Mouse (Mus musculus): ENCODE data around the gene Ntm. TPM values are rescaled to one million over a fixed set of nuclear protein-coding genes. Genes with fewer than 3 reads are reported as not detected.

The Ntm gene
- polyA plus RNA-seq, 1 experiment: 0.48 TPM

- Histone ChIP-seq H3K27ac (replicated peaks; ENCODE audit: low read depth, low read length) (no peak overlapping the region), H3K4me3 (ENCODE audit: insufficient read depth, low read depth, low read length) (no peak overlapping the region), H3K4me1 (ENCODE audit: control insufficient read depth, insufficient read depth, insufficient read length, low read length) (no peaks in the 10 kb centered on the region)
Observed at GRCm38 (mm10) chr9:29859256-29860048, 103.5 kb downstream of the Ntm start.

- Histone ChIP-seq H3K4me1 (ENCODE audit: control insufficient read depth, insufficient read depth, insufficient read length, low read length) (no peaks in the 10 kb centered on the region), H3K27ac (replicated peaks; ENCODE audit: low read depth, low read length) (no peak overlapping the region), H3K4me3 (ENCODE audit: insufficient read depth, low read depth, low read length) (no peak overlapping the region)
Observed at GRCm38 (mm10) chr9:29848735-29849455, 114.0 kb downstream of the Ntm start.

DNA sequence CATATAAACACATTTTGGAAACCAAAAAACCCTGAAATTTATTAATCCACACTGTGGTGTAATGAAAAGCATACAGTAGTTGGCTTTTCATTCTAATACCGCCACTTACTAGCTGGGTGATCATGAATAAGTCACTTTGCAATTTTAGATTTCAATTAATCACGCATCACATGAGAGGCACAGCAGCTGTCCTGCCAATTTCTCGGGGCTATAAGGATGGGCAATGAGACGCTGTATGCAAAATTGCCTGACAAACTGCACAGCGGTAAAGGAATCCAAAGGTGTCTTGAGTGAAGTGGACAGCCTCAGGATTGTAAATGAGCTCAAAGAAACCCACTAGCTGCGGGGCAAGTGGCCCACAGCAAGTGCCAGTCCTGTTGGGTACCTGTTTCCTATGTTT lies 125.6 kb downstream of the Ntm start:
- Histone ChIP-seq H3K27ac (replicated peaks; ENCODE audit: low read depth, low read length) (no peak overlapping the region), H3K4me1 (ENCODE audit: control insufficient read depth, insufficient read depth, insufficient read length, low read length) (no peaks in the 10 kb centered on the region), H3K4me3 (ENCODE audit: insufficient read depth, low read depth, low read length) (no peak overlapping the region)

DNA sequence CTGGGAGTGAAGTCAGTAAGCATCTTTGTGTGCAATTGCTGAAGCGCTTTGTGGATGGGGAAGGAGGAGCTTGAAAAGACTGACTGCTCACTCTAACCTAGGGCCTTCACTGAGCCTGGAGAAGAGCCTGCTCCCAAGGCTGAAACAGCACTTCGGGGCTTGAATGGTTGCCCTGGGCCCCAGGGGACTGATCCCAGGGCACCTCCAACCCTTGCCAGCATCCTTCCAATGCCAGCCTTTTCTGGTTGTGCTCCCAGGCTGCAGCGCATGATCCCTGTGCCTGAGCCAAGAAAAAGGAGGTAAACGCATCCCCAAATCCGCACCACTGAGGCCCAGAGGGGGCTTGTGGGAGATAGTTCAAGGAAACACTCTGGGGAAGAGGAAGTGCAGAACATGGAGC lies 128.0 kb downstream of the Ntm start:
- no peak overlapping the region for H3K27ac ChIP-seq (replicated peaks; ENCODE audit: low read depth, low read length)
- H3K4me1 ChIP-seq (ENCODE audit: control insufficient read depth, insufficient read depth, insufficient read length, low read length): no peaks in the 10 kb centered on the region
- no peak overlapping the region for H3K4me3 ChIP-seq (ENCODE audit: insufficient read depth, low read depth, low read length)

GRCm38 (mm10) chr9:29833781-29834180 lies 129.2 kb downstream of the Ntm start:
- Histone ChIP-seq H3K4me3 (ENCODE audit: insufficient read depth, low read depth, low read length) (no peak overlapping the region), H3K4me1 (ENCODE audit: control insufficient read depth, insufficient read depth, insufficient read length, low read length) (no peaks in the 10 kb centered on the region), H3K27ac (replicated peaks; ENCODE audit: low read depth, low read length) (no peak overlapping the region)

DNA sequence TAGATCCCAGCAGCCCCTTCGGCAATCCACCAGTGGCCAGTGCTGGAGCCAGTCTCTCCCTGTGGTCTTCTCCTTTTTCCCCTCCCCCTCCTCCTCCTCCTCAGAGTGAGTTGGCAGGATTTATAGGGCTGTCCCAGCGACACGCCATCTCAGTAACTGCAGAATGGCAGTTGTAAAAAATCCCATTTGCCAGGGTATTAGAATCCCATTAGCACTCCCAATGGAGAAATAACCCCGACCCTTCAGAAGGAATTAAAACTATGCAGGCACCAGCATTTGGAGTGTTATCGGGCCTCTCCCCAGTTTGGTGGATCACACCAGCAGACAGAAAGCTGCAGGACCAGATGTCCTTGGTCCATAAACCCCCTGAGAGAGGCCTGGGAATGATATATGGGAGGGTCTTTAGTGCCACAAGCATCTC lies 135.7 kb downstream of the Ntm start:
- Histone ChIP-seq H3K27ac (replicated peaks; ENCODE audit: low read depth, low read length) (no peak overlapping the region), H3K4me3 (ENCODE audit: insufficient read depth, low read depth, low read length) (no peak overlapping the region), H3K4me1 (ENCODE audit: control insufficient read depth, insufficient read depth, insufficient read length, low read length) (no peaks in the 10 kb centered on the region)

DNA sequence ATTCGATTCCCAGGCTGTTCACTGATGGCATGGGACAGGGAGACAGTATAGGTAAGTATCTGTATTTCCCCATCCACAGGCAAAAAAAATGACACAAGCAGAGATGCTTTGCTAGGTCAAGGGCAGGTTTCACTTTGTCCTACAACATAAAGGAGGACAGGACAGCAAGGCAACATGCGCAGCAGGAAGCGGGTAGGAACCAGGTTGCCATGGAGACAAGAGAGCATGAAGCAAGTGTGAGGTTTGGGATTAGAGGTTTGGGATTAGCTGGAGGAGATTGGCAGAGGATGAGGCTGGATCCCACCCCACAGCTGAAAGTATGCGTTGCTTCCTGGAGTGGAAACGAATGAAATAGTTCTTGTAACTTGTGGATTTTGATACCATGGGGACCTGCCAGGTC lies 137.7 kb downstream of the Ntm start:
- Histone ChIP-seq H3K4me3 (ENCODE audit: insufficient read depth, low read depth, low read length) (no peak overlapping the region), H3K4me1 (ENCODE audit: control insufficient read depth, insufficient read depth, insufficient read length, low read length) (no peaks in the 10 kb centered on the region), H3K27ac (replicated peaks; ENCODE audit: low read depth, low read length) (no peak overlapping the region)

GRCm38 (mm10) chr9:29823716-29824115 lies 139.2 kb downstream of the Ntm start:
- no peak overlapping the region for H3K27ac ChIP-seq (replicated peaks; ENCODE audit: low read depth, low read length)
- H3K4me3 ChIP-seq (ENCODE audit: insufficient read depth, low read depth, low read length): no peak overlapping the region
- no peaks in the 10 kb centered on the region for H3K4me1 ChIP-seq (ENCODE audit: control insufficient read depth, insufficient read depth, insufficient read length, low read length)

- no peaks in the 10 kb centered on the region for H3K4me1 ChIP-seq (ENCODE audit: control insufficient read depth, insufficient read depth, insufficient read length, low read length)
- no peak overlapping the region for H3K4me3 ChIP-seq (ENCODE audit: insufficient read depth, low read depth, low read length)
- H3K27ac ChIP-seq (replicated peaks; ENCODE audit: low read depth, low read length): no peak overlapping the region
Observed at GRCm38 (mm10) chr9:29812685-29813084, 150.3 kb downstream of the Ntm start.

- no peak overlapping the region for H3K27ac ChIP-seq (replicated peaks; ENCODE audit: low read depth, low read length)
- H3K4me1 ChIP-seq (ENCODE audit: control insufficient read depth, insufficient read depth, insufficient read length, low read length): no peaks in the 10 kb centered on the region
- H3K4me3 ChIP-seq (ENCODE audit: insufficient read depth, low read depth, low read length): no peak overlapping the region
Observed at GRCm38 (mm10) chr9:29806790-29807189, 156.2 kb downstream of the Ntm start.

DNA sequence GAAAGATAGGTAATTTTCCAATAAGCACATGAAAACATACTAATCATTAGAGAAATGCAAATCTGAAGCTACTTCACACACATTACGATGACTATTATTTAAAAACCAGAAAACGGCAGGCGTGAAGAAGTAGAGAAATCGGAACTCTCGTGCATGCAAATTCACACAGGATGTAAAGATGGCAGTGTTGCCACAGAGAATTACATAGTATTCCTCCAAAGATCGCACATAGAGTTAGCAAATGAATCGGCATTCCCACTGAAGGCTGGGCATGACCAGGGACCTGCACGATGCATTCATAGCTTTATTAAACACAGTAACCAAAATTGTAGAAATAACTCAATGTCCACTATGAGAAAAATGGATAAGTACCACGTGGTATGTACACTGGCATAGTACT lies 158.5 kb downstream of the Ntm start:
- Histone ChIP-seq H3K4me3 (ENCODE audit: insufficient read depth, low read depth, low read length) (no peak overlapping the region), H3K4me1 (ENCODE audit: control insufficient read depth, insufficient read depth, insufficient read length, low read length) (no peaks in the 10 kb centered on the region)

DNA sequence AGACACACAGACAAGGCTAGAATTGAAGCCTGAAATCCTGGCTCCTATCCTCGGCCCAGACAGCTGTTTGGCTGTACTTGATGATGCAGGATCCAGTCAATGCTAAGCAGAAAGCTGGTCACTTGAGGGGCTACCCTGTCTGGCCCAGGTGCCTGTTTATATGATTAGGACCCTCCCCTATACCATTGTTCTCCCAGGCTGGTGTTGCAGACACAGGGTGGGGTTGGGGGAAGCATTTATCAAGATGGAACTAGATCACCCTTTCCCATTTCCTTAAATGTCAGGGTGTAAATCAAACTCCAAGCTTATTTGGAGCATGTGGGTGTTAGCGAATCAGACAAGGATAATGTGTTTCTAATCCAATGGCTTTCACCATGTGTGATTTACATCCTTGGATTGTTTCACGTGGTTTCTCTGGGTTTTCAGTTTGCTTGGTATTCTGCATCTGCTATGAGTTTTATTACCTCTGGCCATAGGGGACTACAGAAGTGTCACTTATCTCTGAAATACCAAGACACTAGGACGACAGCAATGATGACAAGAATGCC lies 159.1 kb downstream of the Ntm start:
- Histone ChIP-seq H3K4me1 (ENCODE audit: control insufficient read depth, insufficient read depth, insufficient read length, low read length) (no peaks in the 10 kb centered on the region), H3K4me3 (ENCODE audit: insufficient read depth, low read depth, low read length) (no peak overlapping the region), H3K27ac (replicated peaks; ENCODE audit: low read depth, low read length) (no peak overlapping the region)

More for the DNA sequence above, 158.5 kb downstream of the Ntm start:
- H3K27ac ChIP-seq (replicated peaks; ENCODE audit: low read depth, low read length): no peak overlapping the region

- Histone ChIP-seq H3K4me1 (ENCODE audit: control insufficient read depth, insufficient read depth, insufficient read length, low read length) (no peaks in the 10 kb centered on the region), H3K27ac (replicated peaks; ENCODE audit: low read depth, low read length) (no peak overlapping the region), H3K4me3 (ENCODE audit: insufficient read depth, low read depth, low read length) (no peak overlapping the region)
Observed at GRCm38 (mm10) chr9:29802990-29803737, 159.8 kb downstream of the Ntm start.

GRCm38 (mm10) chr9:29802071-29802705 lies 160.8 kb downstream of the Ntm start:
- H3K4me1 ChIP-seq (ENCODE audit: control insufficient read depth, insufficient read depth, insufficient read length, low read length): no peaks in the 10 kb centered on the region
- no peak overlapping the region for H3K27ac ChIP-seq (replicated peaks; ENCODE audit: low read depth, low read length)
- H3K4me3 ChIP-seq (ENCODE audit: insufficient read depth, low read depth, low read length): no peak overlapping the region

DNA sequence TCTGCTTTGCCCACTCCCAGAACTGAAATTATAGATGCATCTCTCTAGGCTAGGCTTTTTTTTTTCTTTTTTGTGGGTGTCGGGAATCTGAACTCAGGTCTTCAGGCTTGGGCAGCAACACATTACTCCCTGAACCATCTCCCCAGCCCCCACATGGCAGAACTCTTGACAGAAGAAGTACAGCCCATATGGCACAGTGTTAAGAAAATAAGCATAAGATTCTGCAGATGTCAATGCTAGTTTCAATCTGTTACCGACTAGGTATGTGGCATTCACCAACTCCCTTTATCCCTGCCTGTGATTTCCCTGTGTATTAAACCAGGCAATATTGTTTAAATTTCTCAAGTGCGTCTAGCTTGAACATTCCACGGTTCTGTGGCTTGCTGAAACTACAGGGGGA lies 166.7 kb downstream of the Ntm start:
- no peak overlapping the region for H3K4me3 ChIP-seq (ENCODE audit: insufficient read depth, low read depth, low read length)

More for the DNA sequence above, 166.7 kb downstream of the Ntm start:
- no peak overlapping the region for H3K27ac ChIP-seq (replicated peaks; ENCODE audit: low read depth, low read length)
- no peaks in the 10 kb centered on the region for H3K4me1 ChIP-seq (ENCODE audit: control insufficient read depth, insufficient read depth, insufficient read length, low read length)
